Mouse (Mus musculus) liver, embryonic 14.5 days (tissue): ENCODE results near the gene Bub3.

Experiments
- CTCF ChIP-seq: IDR thresholded peaks from 2 replicates; pipeline ENCODE4 v1.5.1; 2016; ENCODE audit warnings: antibody characterized with exemption, low read depth, control low read depth
- EP300 ChIP-seq: IDR thresholded peaks from 2 replicates; pipeline ENCODE4 v1.6.1; 2016; ENCODE audit warnings: antibody characterized with exemption, low read depth

DNA sequence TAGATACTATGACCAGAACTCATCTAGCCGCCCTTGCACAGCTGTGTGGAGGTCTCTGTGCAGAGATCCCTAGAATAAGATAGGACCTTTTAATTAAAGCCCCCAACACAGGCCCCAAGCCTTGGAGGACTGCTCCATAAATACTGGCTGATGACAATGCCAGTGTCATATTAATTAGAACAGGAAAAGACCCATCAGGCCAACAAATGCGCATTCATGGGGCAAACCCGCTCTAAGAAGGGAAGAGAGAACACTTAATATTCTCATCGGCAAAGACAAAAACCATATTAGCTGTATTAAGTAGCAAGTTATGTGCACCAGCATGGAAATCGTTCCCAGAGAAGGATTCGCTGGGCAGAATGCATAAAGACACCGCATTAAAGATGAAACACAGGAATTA is 42.1 kb downstream of the Bub3 start:
- TF ChIP-seq CTCF (no peak), EP300 (no peak)
